Mouse (Mus musculus) liver, embryonic 16.5 days (tissue): ENCODE data around the gene Olfr352. TPM values are rescaled to one million over a fixed set of nuclear protein-coding genes. Genes with fewer than 3 reads are reported as not detected.

Experiments used
- ATAC-seq: fragments of 200-750 bp; cut with Nextera tagmentation; 2 replicates; pipeline ENCODE4 v1.8.0; 2017; ENCODE audit warnings: low read depth, mild to moderate bottlenecking, moderate number of reproducible peaks, moderate library complexity
- H3K27ac ChIP-seq: fragments of 300-500 bp; sonication (generic); 2 replicates; pipeline ENCODE4 v1.5.1; 2014; ENCODE audit warnings: mild to moderate bottlenecking, low read length
- H3K27me3 ChIP-seq: fragments of 300-500 bp; sonication (generic); 2 replicates; pipeline ENCODE4 v1.6.1; 2014; ENCODE audit warnings: low read depth, low read length, mixed read lengths; ENCODE audit not compliant: control insufficient read depth, insufficient read depth
- H3K36me3 ChIP-seq: fragments of 300-500 bp; sonication (generic); 2 replicates; pipeline ENCODE4 v1.6.1; 2014; ENCODE audit warnings: mild to moderate bottlenecking; ENCODE audit not compliant: control insufficient read depth, insufficient read depth
- H3K4me1 ChIP-seq: fragments of 300-500 bp; sonication (generic); 2 replicates; pipeline ENCODE4 v1.6.1; 2014; ENCODE audit warnings: low read depth, low read length, mixed read lengths; ENCODE audit not compliant: control insufficient read depth
- H3K4me2 ChIP-seq: fragments of 300-500 bp; sonication (generic); 2 replicates; pipeline ENCODE4 v1.6.1; 2014; ENCODE audit warnings: low read depth, low read length, mixed read lengths
- H3K4me3 ChIP-seq: fragments of 300-500 bp; sonication (generic); 2 replicates; pipeline ENCODE4 v1.5.1; 2014; ENCODE audit warnings: low read depth, mild to moderate bottlenecking, low read length
- H3K9ac ChIP-seq: fragments of 300-500 bp; sonication (generic); 2 replicates; pipeline ENCODE4 v1.6.1; 2014; ENCODE audit warnings: low read depth, low read length
- H3K9me3 ChIP-seq: fragments of 300-500 bp; sonication (generic); replicated peaks from 2 replicates; pipeline ENCODE4 v1.6.1; 2016; ENCODE audit warnings: low read length; ENCODE audit not compliant: control insufficient read depth
- WGBS: fragments of 180-500 bp; shearing (Covaris S2); extraction: QIAGEN DNeasy Blood & Tissue Kit; methylation state at CpG from one replicate; pipeline ENCODE4 v1.1.7; 2014; ENCODE audit not compliant: insufficient replicate concordance; 5-methylcytosine and 5-hydroxymethylcytosine counted together
- polyA plus RNA-seq: library from polyadenylated mRNA; unstranded; fragments of >200 nt; fragmentation: Nextera tagmentation; extraction: Ambion mirVana; gene quantifications from 2 replicates; pipeline ENCODE4 v1.2.1, GENCODE M21; 2015

Olfr352 gene
- not detected in 2 replicates for polyA plus RNA-seq

DNA sequence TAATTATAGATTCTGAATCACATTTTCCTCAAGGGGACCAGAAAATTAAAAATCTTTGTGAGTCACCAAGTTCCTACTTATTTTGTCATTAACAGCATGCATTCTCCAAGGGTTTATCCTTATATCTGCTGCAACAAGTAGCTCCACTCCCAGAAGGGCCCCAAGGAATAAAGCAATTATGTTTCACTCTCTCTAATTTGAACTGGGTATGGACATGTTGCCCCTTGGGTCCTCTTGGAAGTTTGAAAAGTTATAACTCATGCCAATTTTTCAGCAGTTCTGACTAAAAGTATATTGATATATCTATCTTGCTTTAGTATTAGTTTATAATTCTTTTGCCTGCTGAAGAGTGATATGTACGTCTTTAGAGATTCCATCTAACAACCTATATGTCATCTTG, at the start of gene Olfr352:
TSS of gene Olfr352 (plus strand) at position 301 of the 400 bp plus-strand sequence.
- Histone ChIP-seq H3K9me3 (no peaks in the 10 kb centered on the region), H3K4me1 (no peaks in the 10 kb centered on the region), H3K27me3 (no peaks in the 10 kb centered on the region), H3K36me3 (no peaks in the 10 kb centered on the region), H3K4me3 (no peak within 1 kb of the TSS), H3K9ac (no peak within 1 kb of the TSS), H3K27ac (no peak within 1 kb of the TSS), H3K4me2 (no peak within 1 kb of the TSS)
- ATAC-seq = no peak
- 67% methylated on average over 1 of the region's 1 CpGs for WGBS

DNA sequence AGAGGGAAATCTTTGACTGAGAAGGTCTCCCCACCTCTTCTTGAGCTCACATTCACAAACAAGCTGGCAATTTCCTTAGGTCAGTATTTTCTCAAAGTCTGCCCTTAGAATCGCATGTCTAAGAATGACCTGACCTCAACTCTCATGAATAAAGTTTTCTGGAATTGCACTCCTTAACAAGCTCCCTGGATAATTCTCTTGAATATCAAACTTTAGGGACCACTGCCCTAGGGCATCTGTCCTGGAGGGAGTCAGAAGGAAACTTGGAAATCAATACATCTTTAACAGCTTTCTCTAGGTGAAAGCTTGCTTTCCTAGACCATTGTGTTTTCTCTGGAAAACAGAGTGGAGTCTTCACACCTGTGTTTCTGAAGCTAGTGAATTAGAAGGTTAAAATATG, 22.2 kb upstream of the Olfr352 start, which contains the start of gene Olfr350:
TSS of gene Olfr350 (plus strand) at position 301 of the 400 bp plus-strand sequence.
- no peak within 1 kb of the TSS for H3K27ac ChIP-seq
- no peaks in the 10 kb centered on the region for H3K4me1 ChIP-seq
- H3K9ac ChIP-seq = no peak within 1 kb of the TSS
- ATAC-seq = no peak
- H3K9me3 ChIP-seq = no peaks in the 10 kb centered on the region
- no peaks in the 10 kb centered on the region for H3K36me3 ChIP-seq
- H3K4me2 ChIP-seq = no peak within 1 kb of the TSS
- H3K4me3 ChIP-seq = no peak within 1 kb of the TSS
- 50% methylated on average over 1 of the region's 1 CpGs for WGBS
- H3K27me3 ChIP-seq = no peaks in the 10 kb centered on the region

DNA sequence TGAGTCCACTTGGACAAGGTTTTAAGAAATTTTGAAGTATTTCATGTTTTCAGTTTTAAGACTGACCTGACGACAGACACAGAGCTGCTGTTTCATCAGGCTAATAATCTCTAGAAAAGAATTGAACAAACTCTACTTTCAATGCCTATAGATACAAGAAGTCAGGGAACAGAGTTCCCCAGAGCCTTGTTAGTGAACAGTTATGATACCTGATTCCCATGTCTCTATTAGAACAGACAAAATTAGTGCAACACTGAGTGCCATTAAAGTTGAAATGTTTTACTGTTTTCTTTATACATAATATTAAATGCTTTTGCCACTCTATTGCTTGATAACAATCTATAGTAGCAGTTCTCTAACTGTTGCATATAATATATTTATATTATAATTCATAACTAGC, 5.7 kb upstream of the Olfr352 start, which contains the start of gene Olfr351:
TSS of gene Olfr351 (minus strand) at position 101 of the 400 bp plus-strand sequence.
- Histone ChIP-seq H3K9ac (no peak within 1 kb of the TSS), H3K27ac (no peak within 1 kb of the TSS), H3K27me3 (no peaks in the 10 kb centered on the region), H3K4me3 (no peak within 1 kb of the TSS), H3K4me1 (no peaks in the 10 kb centered on the region), H3K36me3 (no peaks in the 10 kb centered on the region), H3K9me3 (no peaks in the 10 kb centered on the region), H3K4me2 (no peak within 1 kb of the TSS)
- WGBS = 50% methylated on average over 1 of the region's 1 CpGs
- ATAC-seq = no peak

DNA sequence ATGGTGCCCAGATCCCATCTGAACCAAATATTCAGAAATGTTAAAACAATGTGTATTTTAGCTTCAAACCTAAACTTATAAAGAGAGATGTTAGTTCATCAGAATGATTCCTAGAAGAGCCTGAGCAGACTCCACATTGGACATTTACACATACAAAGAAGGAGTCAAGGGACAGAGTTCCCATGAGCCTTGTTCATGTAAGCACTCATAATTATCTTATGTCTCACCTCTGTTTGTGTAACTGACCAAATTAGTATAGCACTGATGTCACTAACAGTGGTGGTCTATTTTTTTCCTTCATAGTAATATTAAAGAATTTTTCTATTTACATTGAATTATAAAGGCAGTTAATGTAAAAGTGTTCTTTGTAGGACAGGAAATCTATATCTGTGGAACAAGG, 24.6 kb downstream of the Olfr352 start, which contains the start of gene Olfr353:
TSS of gene Olfr353 (minus strand) at position 101 of the 400 bp plus-strand sequence.
- Histone ChIP-seq H3K4me2 (no peak within 1 kb of the TSS), H3K27ac (no peak within 1 kb of the TSS), H3K4me3 (no peak within 1 kb of the TSS), H3K9me3 (no peaks in the 10 kb centered on the region), H3K9ac (no peak within 1 kb of the TSS), H3K36me3 (no peaks in the 10 kb centered on the region), H3K4me1 (no peaks in the 10 kb centered on the region), H3K27me3 (no peaks in the 10 kb centered on the region)
- ATAC-seq = no peak

DNA sequence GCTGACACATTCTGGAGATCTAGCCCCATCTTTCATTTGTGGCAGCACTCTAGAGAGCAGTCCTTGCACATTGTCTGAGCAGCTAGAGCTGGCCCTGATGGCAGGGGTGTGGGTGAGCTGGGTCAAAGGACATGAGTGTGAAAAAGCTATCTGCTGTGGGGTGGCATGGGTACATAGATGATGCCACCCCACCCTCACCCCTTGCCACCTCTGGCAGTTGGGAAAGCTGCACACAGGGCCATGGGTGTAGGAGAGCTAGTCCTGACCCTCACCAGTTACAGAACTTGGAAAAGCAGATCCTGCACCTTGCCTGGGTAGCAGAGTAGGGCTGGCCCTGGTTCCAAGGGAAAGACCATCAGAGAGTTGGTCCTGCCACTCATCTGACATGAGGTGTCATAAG, 28.9 kb downstream of the Olfr352 start:
- H3K9me3 ChIP-seq = no peaks in the 10 kb centered on the region
- no peak overlapping the region for H3K4me2 ChIP-seq
- no peaks in the 10 kb centered on the region for H3K27me3 ChIP-seq
- no peaks in the 10 kb centered on the region for H3K4me1 ChIP-seq
- H3K9ac ChIP-seq = no peak overlapping the region
- H3K27ac ChIP-seq = no peak overlapping the region
- no peak for ATAC-seq
- H3K36me3 ChIP-seq = no peaks in the 10 kb centered on the region
- H3K4me3 ChIP-seq = no peak overlapping the region

DNA sequence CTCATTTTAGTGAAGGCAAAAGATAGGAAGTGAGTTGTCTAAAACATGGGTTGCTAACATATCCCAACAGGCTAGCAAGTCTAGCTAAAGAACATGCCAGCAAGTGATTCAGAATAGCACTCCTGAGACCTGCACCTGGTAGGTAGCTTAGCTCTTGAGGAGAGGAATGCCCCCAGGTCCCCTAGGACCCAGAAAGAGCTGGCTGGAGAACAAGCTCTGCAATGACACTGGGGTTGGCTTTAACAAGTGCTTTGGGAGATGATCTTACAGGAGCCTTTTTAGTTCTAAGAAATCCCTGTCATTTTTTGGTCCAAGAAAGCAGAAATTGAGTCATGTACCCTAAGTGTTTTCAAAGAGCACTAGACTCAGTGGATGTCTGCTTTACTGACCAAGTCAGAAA, 37.1 kb downstream of the Olfr352 start, which contains the start of gene Olfr354:
TSS of gene Olfr354 (plus strand) at position 301 of the 400 bp plus-strand sequence.
- ATAC-seq = no peak
- Histone ChIP-seq H3K9ac (no peak within 1 kb of the TSS), H3K4me3 (no peak within 1 kb of the TSS), H3K27ac (no peak within 1 kb of the TSS), H3K4me2 (no peak within 1 kb of the TSS), H3K27me3 (no peaks in the 10 kb centered on the region), H3K9me3 (no peaks in the 10 kb centered on the region), H3K36me3 (no peaks in the 10 kb centered on the region), H3K4me1 (no peaks in the 10 kb centered on the region)

Other genes starting within 250 kb of the Olfr352 start
- not detected in 2 replicates for gene Olfr345, start 228.4 kb upstream of the Olfr352 start, polyA plus RNA-seq
- gene Olfr346, start 182.7 kb upstream of the Olfr352 start, polyA plus RNA-seq = not detected in 2 replicates
- not detected in 2 replicates for gene Olfr347, start 136.6 kb upstream of the Olfr352 start, polyA plus RNA-seq
- gene Olfr348, start 84.2 kb upstream of the Olfr352 start, polyA plus RNA-seq = not detected in 2 replicates
- gene Olfr50, start 77.9 kb upstream of the Olfr352 start, polyA plus RNA-seq = not detected in 2 replicates
- not detected in 2 replicates for gene Olfr3, start 51.4 kb upstream of the Olfr352 start, polyA plus RNA-seq
- gene Olfr350, start 22.1 kb upstream of the Olfr352 start, polyA plus RNA-seq = not detected in 2 replicates
- not detected in 2 replicates for gene Olfr351, start 5.8 kb upstream of the Olfr352 start, polyA plus RNA-seq
- not detected in 2 replicates for gene Olfr353, start 24.5 kb downstream of the Olfr352 start, polyA plus RNA-seq
- gene Olfr354, start 37.2 kb downstream of the Olfr352 start, polyA plus RNA-seq = not detected in 2 replicates
- gene Olfr355, start 60.4 kb downstream of the Olfr352 start, polyA plus RNA-seq = not detected in 2 replicates
- gene Olfr356, start 68.7 kb downstream of the Olfr352 start, polyA plus RNA-seq = not detected in 2 replicates
- gene Olfr357, start 125.4 kb downstream of the Olfr352 start, polyA plus RNA-seq = not detected in 2 replicates
- gene Olfr358, start 140.9 kb downstream of the Olfr352 start, polyA plus RNA-seq = not detected in 2 replicates
- not detected in 2 replicates for gene Olfr360, start 197.3 kb downstream of the Olfr352 start, polyA plus RNA-seq
- gene Olfr361, start 220.8 kb downstream of the Olfr352 start, polyA plus RNA-seq = not detected in 2 replicates
- not detected in 2 replicates for gene Olfr362, start 249.4 kb downstream of the Olfr352 start, polyA plus RNA-seq